Mouse (Mus musculus) small intestine, adult 2 months (tissue): Measurements from ENCODE around the gene Colca2. TPM values are rescaled to one million over a fixed set of nuclear protein-coding genes. Genes with fewer than 3 reads are reported as not detected.

ENCODE experiments used
- H3K27ac ChIP-seq: fragments of 200-500 bp; 2 replicates; pipeline ENCODE4 v1.5.1; 2012; ENCODE audit warnings: low read depth, low read length, control low read depth, inconsistent platforms; ENCODE audit not compliant: insufficient read depth
- H3K27me3 ChIP-seq: fragments of 200-500 bp; 2 replicates; pipeline ENCODE4 v1.6.1; 2012; ENCODE audit warnings: mild to moderate bottlenecking, moderate library complexity, low read length, inconsistent platforms; ENCODE audit not compliant: control insufficient read depth, insufficient read depth
- H3K36me3 ChIP-seq: fragments of 200-500 bp; 2 replicates; pipeline ENCODE4 v1.6.1; 2012; ENCODE audit warnings: mild to moderate bottlenecking, low read length, control low read depth, inconsistent platforms; ENCODE audit not compliant: control insufficient read depth, insufficient read depth
- H3K4me1 ChIP-seq: fragments of 200-500 bp; 2 replicates; pipeline ENCODE4 v1.6.1; 2012; ENCODE audit warnings: low read length, inconsistent platforms, mixed read lengths; ENCODE audit not compliant: control insufficient read depth, insufficient read depth, insufficient read length
- H3K4me3 ChIP-seq: fragments of 200-500 bp; 2 replicates; pipeline ENCODE4 v1.5.1; 2012; ENCODE audit warnings: low read depth, mild to moderate bottlenecking, control low read depth, inconsistent platforms, low read length, moderate library complexity
- CTCF ChIP-seq: fragments of 200-500 bp; IDR thresholded peaks from 2 replicates; pipeline ENCODE4 v1.5.1; 2012; ENCODE audit warnings: low read depth, mild to moderate bottlenecking, control low read depth, inconsistent platforms, low read length, moderate library complexity, mixed read lengths; ENCODE audit not compliant: insufficient replicate concordance, insufficient read length; ENCODE audit errors: extremely low read depth
- POLR2A ChIP-seq: fragments of 200-500 bp; IDR thresholded peaks from 2 replicates; pipeline ENCODE4 v1.6.1; 2012; ENCODE audit warnings: low read depth, mild to moderate bottlenecking, control low read depth, inconsistent platforms, low read length, moderate library complexity
- WGBS: fragments of 180-500 bp; shearing (Covaris S2); methylation state at CpG from one replicate; pipeline ENCODE4 v1.1.7; 2018; 5-methylcytosine and 5-hydroxymethylcytosine counted together
- polyA plus RNA-seq: library from polyadenylated mRNA; depleted of rRNA; stranded (reverse); fragments of >200 nt; gene quantifications from 2 replicates; pipeline ENCODE4 v1.2.3, GENCODE M21; 2012; rRNA removed

Colca2 gene
- polyA plus RNA-seq, 1 experiment, result 6.0 TPM

- 91% methylated on average over 5 of the region's 5 CpGs for WGBS
- TF ChIP-seq CTCF, result no peak
- TF ChIP-seq POLR2A, result no peak
- no peaks in the 10 kb centered on the region for H3K27me3 ChIP-seq
- H3K36me3 ChIP-seq, result no peaks in the 10 kb centered on the region
- H3K4me3 ChIP-seq, result no peak overlapping the region
- no peak overlapping the region for H3K27ac ChIP-seq
- H3K4me1 ChIP-seq, result peaks cover 7% of the 10 kb centered on the region; the same call in 1 of the 2 replicates
Observed at GRCm38 (mm10) chr9:51225636-51226166, 52.7 kb downstream of the Colca2 start.

Other genes with a start within 250 kb of the Colca2 start
- not detected in 2 replicates for gene Btg4, start 217.7 kb downstream of the Colca2 start, polyA plus RNA-seq
- 0.15 and 0.22 TPM in 2 replicates for gene Layn, start 201.5 kb downstream of the Colca2 start, polyA plus RNA-seq
- not detected in 2 replicates for gene 4833427G06Rik, start 176.5 kb downstream of the Colca2 start, polyA plus RNA-seq
- 0.52 and 0.75 TPM in 2 replicates for gene Gm32742, start 113.1 kb downstream of the Colca2 start, polyA plus RNA-seq
- 14.0 and 32.6 TPM in 2 replicates for gene Pou2af1, start 64.9 kb downstream of the Colca2 start, polyA plus RNA-seq
- 7.2 and 50.7 TPM in 2 replicates for gene 1810046K07Rik, start 50.3 kb upstream of the Colca2 start, polyA plus RNA-seq